8 mouse cellular contexts compared by ENCODE assay signal in the genomic region with DNA sequence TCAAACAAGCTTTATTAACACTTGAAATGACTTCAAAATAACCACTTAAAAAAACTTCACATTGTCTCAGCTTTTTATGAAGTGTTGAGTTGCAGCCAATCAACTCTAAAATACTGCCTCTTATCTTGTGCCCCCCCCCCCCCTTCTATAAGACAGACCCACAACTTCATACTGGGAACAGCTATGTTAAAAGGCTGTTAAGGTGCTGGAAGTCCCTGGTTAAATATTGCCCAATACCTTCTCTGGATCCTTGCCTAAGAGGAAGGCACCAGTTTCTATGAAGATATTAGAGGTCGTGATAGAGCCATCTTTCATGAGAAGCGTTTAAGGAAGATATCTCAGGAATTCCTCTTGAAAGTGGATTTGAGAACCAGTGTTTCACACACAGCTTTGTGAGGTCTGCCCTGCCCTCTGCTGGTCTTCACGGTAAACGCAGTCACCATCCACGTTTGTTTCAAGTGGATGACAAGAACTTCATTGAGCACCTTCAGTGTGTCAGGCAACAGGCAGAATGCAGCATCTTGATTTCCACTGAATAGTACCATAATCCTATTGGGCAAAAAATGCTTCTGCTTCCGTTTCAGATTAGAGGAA.
A peak's percentile ranks its signal among the peaks of the same experiment; 100 is the strongest.
DNase-seq lines count a peak whose midpoint lies in the region; ATAC-seq lines count a peak whose summit lies in the region.

No protein-coding gene starts in this region.

- no peak for ATAC-seq in activated CD4-positive, CD25-positive, alpha-beta regulatory T cell, adult 4 months

- peak; percentile 60 for DNase-seq in A20 (ENCODE audit: low read depth, low spot score)
- peak; percentile 85 for DNase-seq in MN1 (ENCODE audit: low spot score)
- DNase-seq in cerebellum, adult 9-10 months, result peak; percentile 90
- DNase-seq in gastrocnemius, adult 18-20 months (ENCODE audit: low spot score), result peak; percentile 71
- DNase-seq in kidney, postnatal 36 days, result peak; percentile 77 to 91
- DNase-seq in lung, adult 18-20 months, result peak; percentile 76 to 78
- DNase-seq in retina, adult 2 months (ENCODE audit: low read depth, low spot score), result peak; percentile 36

Comparison
In these comparisons a context has a peak if more than half of its experiments do, and no peak if none do; other contexts are left out.
1. DNase-seq: peak in every context shown above with its lines; median percentile 90 in cerebellum, adult 9-10 months; 85 in MN1; 84 in kidney, postnatal 36 days; 77 in lung, adult 18-20 months; 71 in gastrocnemius, adult 18-20 months; 60 in A20; 36 in retina, adult 2 months.